In genomic region chr2:181242314-181242665, GRCm38 (mm10) we compare ENCODE assay signal across 8 mouse cellular contexts. TPM values are rescaled to one million over a fixed set of nuclear protein-coding genes. Genes with fewer than 3 reads are reported as not detected.
DNase-seq lines count a peak whose midpoint lies in the region; ATAC-seq and TF ChIP-seq lines count a peak whose summit lies in the region.

No protein-coding gene starts in this region.

- 42% methylated on average over 3 of the region's 3 CpGs for WGBS in lung, embryonic 16.5 days
- 49% methylated on average over 3 of the region's 3 CpGs for WGBS in embryonic facial prominence, embryonic 14.5 days
- 69% methylated on average over 3 of the region's 3 CpGs for WGBS in hindbrain, embryonic 16.5 days

- peaks cover 9% of the 10 kb centered on the region for H3K4me1 ChIP-seq in lung, embryonic 16.5 days (replicated peaks; ENCODE audit: control insufficient read depth, insufficient read depth, low read length)
- peaks cover 4% of the 10 kb centered on the region; the same call in 1 of the 2 replicates for H3K4me1 ChIP-seq in embryonic facial prominence, embryonic 14.5 days (ENCODE audit: control insufficient read depth, insufficient read depth, low read length)
- no peaks in the 10 kb centered on the region for H3K4me1 ChIP-seq in hindbrain, embryonic 16.5 days (ENCODE audit: control insufficient read depth, insufficient read depth, low read depth, low read length)

- H3K27ac ChIP-seq in lung, embryonic 16.5 days (ENCODE audit: low read length): no peak overlapping the region
- no peak overlapping the region for H3K27ac ChIP-seq in embryonic facial prominence, embryonic 14.5 days (replicated peaks; ENCODE audit: low read depth, low read length)
- no peak overlapping the region for H3K27ac ChIP-seq in hindbrain, embryonic 16.5 days (ENCODE audit: low read depth, low read length)

- no peak for TF ChIP-seq POLR2A in myocyte (IDR thresholded peaks at IDR 0.05; ENCODE audit: insufficient read length, low read depth)

- H3K4me2 ChIP-seq in lung, embryonic 16.5 days (ENCODE audit: low read depth, low read length): peak overlapping the region; percentile 64
- peak overlapping the region; percentile 66 for H3K4me2 ChIP-seq in embryonic facial prominence, embryonic 14.5 days (ENCODE audit: low read depth, low read length)
- H3K4me2 ChIP-seq in hindbrain, embryonic 16.5 days (ENCODE audit: low read length): peak overlapping the region; percentile 46
- H3K4me2 ChIP-seq in myocyte (ENCODE audit: low read depth): peak overlapping the region; percentile 88

- H3ac ChIP-seq in myocyte (ENCODE audit: control insufficient read depth, insufficient read length): no peak overlapping the region

- H3K27me3 ChIP-seq in lung, embryonic 16.5 days (ENCODE audit: control insufficient read depth, insufficient read depth, low read depth, low read length): no peaks in the 10 kb centered on the region
- H3K27me3 ChIP-seq in embryonic facial prominence, embryonic 14.5 days (replicated peaks; ENCODE audit: control insufficient read depth, insufficient read depth, low read length): no peaks in the 10 kb centered on the region
- no peaks in the 10 kb centered on the region for H3K27me3 ChIP-seq in hindbrain, embryonic 16.5 days (replicated peaks; ENCODE audit: control insufficient read depth, insufficient read depth, low read length)
- H3K27me3 ChIP-seq in myocyte (ENCODE audit: control insufficient read depth, insufficient read depth, insufficient read length): no peaks in the 10 kb centered on the region

- H3K36me3 ChIP-seq in lung, embryonic 16.5 days (ENCODE audit: control insufficient read depth, insufficient read depth, low read length): no peaks in the 10 kb centered on the region
- no peaks in the 10 kb centered on the region for H3K36me3 ChIP-seq in embryonic facial prominence, embryonic 14.5 days (ENCODE audit: control insufficient read depth, insufficient read depth, low read length)
- H3K36me3 ChIP-seq in hindbrain, embryonic 16.5 days (ENCODE audit: control insufficient read depth, insufficient read depth, low read length): no peaks in the 10 kb centered on the region
- H3K36me3 ChIP-seq in myocyte (ENCODE audit: control insufficient read depth, insufficient read depth): no peaks in the 10 kb centered on the region

- H3K79me2 ChIP-seq in myocyte (ENCODE audit: control insufficient read depth, insufficient read depth): peaks cover 5% of the 10 kb centered on the region

- H3K9ac ChIP-seq in lung, embryonic 16.5 days (ENCODE audit: low read length): peak overlapping the region; percentile 84
- peak overlapping the region; percentile 64 for H3K9ac ChIP-seq in embryonic facial prominence, embryonic 14.5 days (ENCODE audit: low read depth, low read length)
- H3K9ac ChIP-seq in hindbrain, embryonic 16.5 days (ENCODE audit: low read depth, low read length): no peak overlapping the region

- no peak for DNase-seq in lung, postnatal 25 days (ENCODE audit: low spot score)
- no peak for DNase-seq in embryonic facial prominence, embryonic 14.5 days (ENCODE audit: low spot score)
- no peak for DNase-seq in frontal cortex, postnatal 10 days (ENCODE audit: low spot score in 2 of 2)
- no peak for DNase-seq in kidney, postnatal 36 days
- DNase-seq in cerebellum, postnatal 10 days: no peak

- 0 out of 2 replicates have a peak, but pooled peaks have one; percentile 6 for ATAC-seq in lung, embryonic 16.5 days (ENCODE audit: low read depth)
- 0 out of 2 replicates have a peak, but pooled peaks have one; percentile 3 for ATAC-seq in embryonic facial prominence, embryonic 14.5 days (ENCODE audit: low read depth)
- no peak for ATAC-seq in hindbrain, embryonic 16.5 days

- H3K9me3 ChIP-seq in lung, embryonic 16.5 days (ENCODE audit: control insufficient read depth, low read length): no peaks in the 10 kb centered on the region
- H3K9me3 ChIP-seq in embryonic facial prominence, embryonic 14.5 days (ENCODE audit: control insufficient read depth, low read length): no peaks in the 10 kb centered on the region
- H3K9me3 ChIP-seq in hindbrain, embryonic 16.5 days (ENCODE audit: control insufficient read depth, low read length): no peaks in the 10 kb centered on the region

- H3K4me3 ChIP-seq in lung, embryonic 16.5 days (ENCODE audit: low read length): peak overlapping the region; percentile 72
- H3K4me3 ChIP-seq in embryonic facial prominence, embryonic 14.5 days (ENCODE audit: low read depth, low read length): peak overlapping the region; percentile 43
- H3K4me3 ChIP-seq in hindbrain, embryonic 16.5 days (ENCODE audit: low read length): no peak overlapping the region
- peak overlapping the region; percentile 71 for H3K4me3 ChIP-seq in myocyte

TF ChIP-seq in myocyte, 11 proteins besides CTCF, POLR2A, EP300 and RAD21:
- no peak for TF ChIP-seq TCF3 (IDR thresholded peaks at IDR 0.05; ENCODE audit: insufficient read length, low read depth)
- TF ChIP-seq MYOD1 (IDR thresholded peaks at IDR 0.05; ENCODE audit: control insufficient read depth in 1 of 3, insufficient read length in 2 of 3, low read depth in 2 of 3): no peak
- no peak for TF ChIP-seq E2F4 (IDR thresholded peaks at IDR 0.05; ENCODE audit: insufficient read depth)
- TF ChIP-seq MAX (IDR thresholded peaks at IDR 0.05; ENCODE audit: low read depth): no peak
- no peak for TF ChIP-seq USF1 (IDR thresholded peaks at IDR 0.05; ENCODE audit: low read depth)
- no peak for TF ChIP-seq MYOG (IDR thresholded peaks at IDR 0.05; ENCODE audit: control insufficient read depth in 1 of 3, insufficient read depth in 1 of 3, insufficient read length in 2 of 3, low read depth in 2 of 3)

RNA-seq across cellular contexts. Expression of gene Helz2, which starts 0.5 kb away (rescaled TPM):
- 3.0 and 3.4 TPM in 2 replicates for polyA plus RNA-seq in lung, embryonic 16.5 days (2015; fragmentation: Nextera tagmentation; extraction: Ambion mirVana)
- polyA plus RNA-seq in embryonic facial prominence, embryonic 14.5 days (2014; fragmentation: Nextera tagmentation; extraction: Ambion mirVana): 1.3 TPM in 2 replicates
- 0.37 and 0.44 TPM in 2 replicates for polyA plus RNA-seq in hindbrain, embryonic 16.5 days (2015; fragmentation: Nextera tagmentation; extraction: Ambion mirVana)
- polyA plus RNA-seq in myocyte (2012; fragmentation: generic; extraction: Trizol): 4.6 TPM

RNA-seq across cellular contexts. Expression of gene Fndc11, which starts 22.5 kb away (rescaled TPM):
- polyA plus RNA-seq in lung, embryonic 16.5 days (2015; fragmentation: Nextera tagmentation; extraction: Ambion mirVana): 0.35 and 0.43 TPM in 2 replicates
- polyA plus RNA-seq in embryonic facial prominence, embryonic 14.5 days (2014; fragmentation: Nextera tagmentation; extraction: Ambion mirVana): 0.18 TPM in 1 of 2 replicates, not detected in the other
- polyA plus RNA-seq in hindbrain, embryonic 16.5 days (2015; fragmentation: Nextera tagmentation; extraction: Ambion mirVana): 0.26 TPM in 2 replicates
- polyA plus RNA-seq in myocyte (2012; fragmentation: generic; extraction: Trizol): not detected

RNA-seq across cellular contexts. Expression of gene Srms, which starts 29.3 kb away (rescaled TPM):
- 0.34 and 0.58 TPM in 2 replicates for polyA plus RNA-seq in lung, embryonic 16.5 days (2015; fragmentation: Nextera tagmentation; extraction: Ambion mirVana)
- 0.08 and 0.22 TPM in 2 replicates for polyA plus RNA-seq in embryonic facial prominence, embryonic 14.5 days (2014; fragmentation: Nextera tagmentation; extraction: Ambion mirVana)
- polyA plus RNA-seq in hindbrain, embryonic 16.5 days (2015; fragmentation: Nextera tagmentation; extraction: Ambion mirVana): 0.21 and 0.35 TPM in 2 replicates
- not detected for polyA plus RNA-seq in myocyte (2012; fragmentation: generic; extraction: Trizol)

RNA-seq across cellular contexts. Expression of gene Ptk6, which starts 39.7 kb away (rescaled TPM):
- polyA plus RNA-seq in lung, embryonic 16.5 days (2015; fragmentation: Nextera tagmentation; extraction: Ambion mirVana): 0.04 and 0.05 TPM in 2 replicates
- 0.10 and 0.19 TPM in 2 replicates for polyA plus RNA-seq in embryonic facial prominence, embryonic 14.5 days (2014; fragmentation: Nextera tagmentation; extraction: Ambion mirVana)
- not detected in 2 replicates for polyA plus RNA-seq in hindbrain, embryonic 16.5 days (2015; fragmentation: Nextera tagmentation; extraction: Ambion mirVana)
- polyA plus RNA-seq in myocyte (2012; fragmentation: generic; extraction: Trizol): 0.01 TPM

RNA-seq across cellular contexts. Expression of gene Gmeb2, which starts 45.5 kb away (rescaled TPM):
- polyA plus RNA-seq in lung, embryonic 16.5 days (2015; fragmentation: Nextera tagmentation; extraction: Ambion mirVana): 14.3 and 15.9 TPM in 2 replicates
- 13.5 and 15.9 TPM in 2 replicates for polyA plus RNA-seq in embryonic facial prominence, embryonic 14.5 days (2014; fragmentation: Nextera tagmentation; extraction: Ambion mirVana)
- polyA plus RNA-seq in hindbrain, embryonic 16.5 days (2015; fragmentation: Nextera tagmentation; extraction: Ambion mirVana): 13.0 and 15.6 TPM in 2 replicates
- 11.0 TPM for polyA plus RNA-seq in myocyte (2012; fragmentation: generic; extraction: Trizol)
